Mouse (Mus musculus) stomach, postnatal 0 days (tissue): ENCODE measurements around the gene Pkdcc.

Experiments used
- CTCF ChIP-seq: IDR thresholded peaks from 2 replicates; pipeline ENCODE4 v1.5.1; 2016; ENCODE audit warnings: antibody characterized with exemption, low read depth, mild to moderate bottlenecking, moderate library complexity
- EP300 ChIP-seq: optimal IDR thresholded peaks from 2 replicates; pipeline ENCODE3; 2016; ENCODE audit warnings: antibody characterized with exemption

DNA sequence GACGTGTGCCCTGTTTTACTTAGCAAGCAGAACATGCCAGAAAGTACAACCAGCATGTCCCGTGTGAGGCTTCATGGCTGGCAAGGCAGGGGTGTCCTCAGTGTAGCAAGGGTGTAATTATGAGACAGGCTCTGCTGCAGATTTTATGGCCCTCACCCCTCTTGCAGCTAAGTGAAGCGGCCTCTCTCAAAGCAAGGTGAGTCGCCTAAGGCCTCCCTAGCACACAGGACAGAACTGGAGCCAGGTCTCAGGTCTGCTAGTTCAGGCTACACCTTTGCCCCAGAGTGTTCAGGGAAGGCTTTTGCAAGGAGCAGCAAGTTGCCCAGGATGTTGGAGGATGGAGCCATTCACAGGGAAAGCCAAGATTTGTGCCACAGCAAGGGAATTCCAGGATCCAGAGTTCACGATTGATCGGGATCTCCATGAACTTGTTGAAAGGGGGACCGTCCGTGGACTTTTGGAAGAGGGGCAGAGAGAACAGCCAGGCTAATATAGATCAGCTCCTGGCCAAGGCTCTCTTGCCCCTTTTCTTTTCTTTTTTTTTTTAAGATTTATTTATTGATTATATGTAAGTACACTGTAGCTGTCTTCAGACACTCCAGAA, 32.9 kb upstream of the Pkdcc start:
- TF ChIP-seq CTCF: no peak
- TF ChIP-seq EP300: no peak
